Mouse (Mus musculus) liver, adult 2 months (tissue): ENCODE data around the gene Chmp2a.

ENCODE experiments used
- CTCF ChIP-seq: fragments of 200-500 bp; IDR thresholded peaks from 2 replicates; pipeline ENCODE4 v1.5.1; 2011; ENCODE audit warnings: low read depth, low read length, control low read depth
- POLR2A ChIP-seq: fragments of 200-500 bp; IDR thresholded peaks from 2 replicates; pipeline ENCODE4 v1.6.1; 2011; ENCODE audit warnings: low read length, control low read depth; ENCODE audit not compliant: insufficient read depth; ENCODE audit errors: extremely low read depth

GRCm38 (mm10) chr7:13031983-13032382, 2.6 kb downstream of the Chmp2a start:
- no peak for TF ChIP-seq POLR2A
- no peak for TF ChIP-seq CTCF
